Mouse (Mus musculus) limb, embryonic 12.5 days (tissue): ENCODE measurements at regions not wholly inside any gene's neighbourhood (a gene's known extent, or its start where the extent isn't known, plus 50 kb on each side); places are given as distances from the start of the nearest gene placed in this dataset.

ENCODE experiments used
- ATAC-seq: fragments of 200-750 bp; cut with Nextera tagmentation; 2 replicates; pipeline ENCODE4 v1.8.0; 2017; ENCODE audit warnings: low read depth, moderate TSS enrichment; ENCODE audit not compliant: insufficient number of reproducible peaks, insufficient read depth, low FRiP score, low TSS enrichment
- H3K27ac ChIP-seq: fragments of 300-500 bp; sonication (generic); 2 replicates; pipeline ENCODE4 v1.5.1; 2016; ENCODE audit warnings: mild to moderate bottlenecking, moderate library complexity
- H3K27me3 ChIP-seq: fragments of 300-500 bp; sonication (generic); 2 replicates; pipeline ENCODE4 v1.6.1; 2016; ENCODE audit warnings: mild to moderate bottlenecking, moderate library complexity
- H3K36me3 ChIP-seq: fragments of 300-500 bp; sonication (generic); 2 replicates; pipeline ENCODE4 v1.6.1; 2016; ENCODE audit warnings: mild to moderate bottlenecking, moderate library complexity
- H3K4me1 ChIP-seq: fragments of 300-500 bp; sonication (generic); replicated peaks from 2 replicates; pipeline ENCODE4 v1.6.1; 2016
- H3K4me2 ChIP-seq: fragments of 300-500 bp; sonication (generic); 2 replicates; pipeline ENCODE4 v1.6.1; 2016; ENCODE audit warnings: mild to moderate bottlenecking, moderate library complexity
- H3K4me3 ChIP-seq: fragments of 300-500 bp; sonication (generic); replicated peaks from 2 replicates; pipeline ENCODE4 v1.5.1; 2016; ENCODE audit warnings: mild to moderate bottlenecking
- H3K9ac ChIP-seq: fragments of 300-500 bp; sonication (generic); replicated peaks from 2 replicates; pipeline ENCODE4 v1.6.1; 2016; ENCODE audit warnings: mild to moderate bottlenecking, moderate library complexity
- H3K9me3 ChIP-seq: fragments of 300-500 bp; sonication (generic); 2 replicates; pipeline ENCODE4 v1.6.1; 2016; ENCODE audit warnings: mild to moderate bottlenecking, moderate library complexity
- WGBS: fragments of 180-500 bp; shearing (Covaris S2); methylation state at CpG from one replicate; pipeline ENCODE4 v1.1.7; 2016; 5-methylcytosine and 5-hydroxymethylcytosine counted together

- no peak overlapping the region for H3K9ac ChIP-seq
- ATAC-seq = no peak
- no peak overlapping the region for H3K4me2 ChIP-seq
- 59% methylated on average over 6 of the region's 6 CpGs for WGBS
- H3K27ac ChIP-seq = no peak overlapping the region
- H3K27me3 ChIP-seq = no peaks in the 10 kb centered on the region
- H3K9me3 ChIP-seq = peaks cover 5% of the 10 kb centered on the region; the same call in 1 of the 2 replicates
- H3K4me3 ChIP-seq = no peak overlapping the region
- no peaks in the 10 kb centered on the region for H3K36me3 ChIP-seq
- peaks cover under 1% of the 10 kb centered on the region; the same call in 1 of the 2 replicates for H3K4me1 ChIP-seq
Measured at GRCm38 (mm10) chr14:60439106-60439505, 66.0 kb downstream of the Amer2 start.

- no peak for ATAC-seq
- Histone ChIP-seq H3K27me3 (no peaks in the 10 kb centered on the region), H3K4me3 (no peak overlapping the region), H3K9me3 (peaks cover 5% of the 10 kb centered on the region; the same call in 1 of the 2 replicates), H3K27ac (no peak overlapping the region), H3K4me1 (peaks cover 10% of the 10 kb centered on the region), H3K9ac (no peak overlapping the region), H3K4me2 (no peak overlapping the region), H3K36me3 (no peaks in the 10 kb centered on the region)
- WGBS = 68% methylated on average over 7 of the region's 7 CpGs
Measured at GRCm38 (mm10) chr14:60443821-60444551, 70.9 kb downstream of the Amer2 start.

GRCm38 (mm10) chr14:60444552-60444937 is 71.5 kb downstream of the Amer2 start:
- H3K4me1 ChIP-seq = peaks cover 15% of the 10 kb centered on the region
- H3K9me3 ChIP-seq = peaks cover 5% of the 10 kb centered on the region; the same call in 1 of the 2 replicates
- ATAC-seq = no peak
- no peak overlapping the region for H3K27ac ChIP-seq
- WGBS = 53% methylated on average over 3 of the region's 3 CpGs
- H3K9ac ChIP-seq = no peak overlapping the region
- no peak overlapping the region for H3K4me2 ChIP-seq
- H3K36me3 ChIP-seq = no peaks in the 10 kb centered on the region
- H3K27me3 ChIP-seq = no peaks in the 10 kb centered on the region
- H3K4me3 ChIP-seq = no peak overlapping the region

GRCm38 (mm10) chr14:60446037-60446436 is 73.0 kb downstream of the Amer2 start:
- Histone ChIP-seq H3K4me2 (no peak overlapping the region), H3K9ac (no peak overlapping the region), H3K4me1 (peaks cover 15% of the 10 kb centered on the region), H3K27ac (no peak overlapping the region), H3K9me3 (peaks cover 5% of the 10 kb centered on the region; the same call in 1 of the 2 replicates), H3K27me3 (no peaks in the 10 kb centered on the region), H3K36me3 (no peaks in the 10 kb centered on the region), H3K4me3 (no peak overlapping the region)
- no peak for ATAC-seq
- WGBS = 73% methylated on average over 6 of the region's 6 CpGs

GRCm38 (mm10) chr14:60451216-60451615 is 78.2 kb downstream of the Amer2 start:
- 87% methylated on average over 9 of the region's 9 CpGs for WGBS
- Histone ChIP-seq H3K4me1 (peaks cover 7% of the 10 kb centered on the region), H3K9ac (no peak overlapping the region), H3K36me3 (no peaks in the 10 kb centered on the region), H3K4me2 (no peak overlapping the region), H3K4me3 (no peak overlapping the region), H3K27ac (no peak overlapping the region), H3K9me3 (no peaks in the 10 kb centered on the region), H3K27me3 (no peaks in the 10 kb centered on the region)
- ATAC-seq = no peak

GRCm38 (mm10) chr14:60451684-60452083 is 78.6 kb downstream of the Amer2 start:
- no peaks in the 10 kb centered on the region for H3K36me3 ChIP-seq
- H3K4me3 ChIP-seq = no peak overlapping the region
- H3K4me1 ChIP-seq = peaks cover 7% of the 10 kb centered on the region
- 81% methylated on average over 7 of the region's 7 CpGs for WGBS
- no peak overlapping the region for H3K9ac ChIP-seq
- ATAC-seq = no peak
- no peaks in the 10 kb centered on the region for H3K9me3 ChIP-seq
- H3K27ac ChIP-seq = no peak overlapping the region
- no peak overlapping the region for H3K4me2 ChIP-seq
- H3K27me3 ChIP-seq = no peaks in the 10 kb centered on the region

GRCm38 (mm10) chr14:60456767-60457166 is 83.7 kb downstream of the Amer2 start:
- no peak for ATAC-seq
- H3K4me3 ChIP-seq = no peak overlapping the region
- no peak overlapping the region for H3K27ac ChIP-seq
- H3K4me1 ChIP-seq = no peaks in the 10 kb centered on the region
- no peaks in the 10 kb centered on the region for H3K36me3 ChIP-seq
- H3K27me3 ChIP-seq = no peaks in the 10 kb centered on the region
- 56% methylated on average over 9 of the region's 9 CpGs for WGBS
- H3K9me3 ChIP-seq = no peaks in the 10 kb centered on the region
- H3K9ac ChIP-seq = no peak overlapping the region
- no peak overlapping the region for H3K4me2 ChIP-seq

- peak overlapping the region; percentile 40 for H3K4me3 ChIP-seq
- no peak overlapping the region for H3K27ac ChIP-seq
- peaks cover 21% of the 10 kb centered on the region; the same call in 1 of the 2 replicates for H3K27me3 ChIP-seq
- no peaks in the 10 kb centered on the region for H3K36me3 ChIP-seq
- H3K4me2 ChIP-seq = peak overlapping the region; percentile 82
- peaks cover 17% of the 10 kb centered on the region for H3K4me1 ChIP-seq
- H3K9me3 ChIP-seq = 0 out of 2 replicates have a peak, but pooled peaks cover 3% of the 10 kb centered on the region
- ATAC-seq = peak; percentile 89
- under 1% methylated on average over 38 of the region's 38 CpGs for WGBS
- H3K9ac ChIP-seq = peak overlapping the region; percentile 48
Measured at GRCm38 (mm10) chr14:60484996-60485888, 112.2 kb downstream of the Amer2 start.

GRCm38 (mm10) chr14:60485889-60486274 is 112.8 kb downstream of the Amer2 start:
- 0% methylated on average over 5 of the region's 5 CpGs for WGBS
- ATAC-seq = peak; percentile 43; the same call in 1 of the 2 replicates
- Histone ChIP-seq H3K36me3 (no peaks in the 10 kb centered on the region), H3K27me3 (peaks cover 24% of the 10 kb centered on the region; the same call in 1 of the 2 replicates), H3K9me3 (0 out of 2 replicates have a peak, but pooled peaks cover 3% of the 10 kb centered on the region), H3K27ac (no peak overlapping the region), H3K4me2 (peak overlapping the region; percentile 82), H3K4me1 (peaks cover 17% of the 10 kb centered on the region), H3K4me3 (peak overlapping the region; percentile 40), H3K9ac (no peak overlapping the region; the same call in 1 of the 2 replicates)

GRCm38 (mm10) chr14:60486278-60486935 is 113.3 kb downstream of the Amer2 start:
- H3K4me2 ChIP-seq = peak overlapping the region; percentile 82
- no peak overlapping the region for H3K27ac ChIP-seq
- H3K4me3 ChIP-seq = no peak overlapping the region; the same call in 1 of the 2 replicates
- no peaks in the 10 kb centered on the region for H3K36me3 ChIP-seq
- H3K4me1 ChIP-seq = peaks cover 17% of the 10 kb centered on the region
- 6% methylated on average over 9 of the region's 9 CpGs for WGBS
- H3K27me3 ChIP-seq = peaks cover 24% of the 10 kb centered on the region; the same call in 1 of the 2 replicates
- H3K9ac ChIP-seq = no peak overlapping the region
- H3K9me3 ChIP-seq = no peaks in the 10 kb centered on the region
- peak; percentile 69 for ATAC-seq

- H3K36me3 ChIP-seq = no peaks in the 10 kb centered on the region
- H3K4me3 ChIP-seq = no peak overlapping the region
- H3K27me3 ChIP-seq = peaks cover 21% of the 10 kb centered on the region; the same call in 1 of the 2 replicates
- peaks cover 17% of the 10 kb centered on the region for H3K4me1 ChIP-seq
- no peak overlapping the region for H3K9ac ChIP-seq
- H3K27ac ChIP-seq = no peak overlapping the region
- WGBS = 88% methylated on average over 4 of the region's 4 CpGs
- ATAC-seq = no peak
- no peak overlapping the region for H3K4me2 ChIP-seq
- no peaks in the 10 kb centered on the region for H3K9me3 ChIP-seq
Measured at GRCm38 (mm10) chr14:60489111-60489510, 116.1 kb downstream of the Amer2 start.
